Mouse (Mus musculus): ENCODE data around the gene Uvrag.

DNA sequence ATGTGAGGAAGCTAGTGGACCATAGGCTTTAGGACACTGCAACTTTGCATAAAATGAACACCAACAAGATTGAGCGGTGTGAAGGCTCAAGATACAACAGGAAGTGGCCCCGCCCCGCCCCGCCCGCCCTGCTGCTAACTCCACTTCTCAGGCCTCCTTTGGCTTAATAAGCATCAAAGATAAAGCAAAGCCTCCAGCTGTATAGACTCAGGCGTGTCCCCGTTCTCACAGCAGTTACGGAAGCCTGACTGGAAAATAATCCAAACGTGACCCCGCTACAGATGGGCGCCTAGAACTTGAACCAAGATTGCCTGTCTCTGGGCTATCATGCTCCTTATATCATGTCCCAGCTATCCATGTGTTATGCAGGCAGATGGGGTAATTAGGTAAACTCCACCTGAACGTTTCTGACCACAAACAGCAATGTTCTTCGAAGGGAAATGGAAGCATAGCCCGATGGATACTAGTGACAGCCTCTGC is 153.9 kb downstream of the Uvrag start:
- no peak for TF ChIP-seq CTCF (conservative IDR thresholded peaks at IDR 0.05; ENCODE audit: low read length)
- TF ChIP-seq NANOG (IDR thresholded peaks at IDR 0.05; ENCODE audit: borderline replicate concordance, low read length): no peak
